In the genomic region with DNA sequence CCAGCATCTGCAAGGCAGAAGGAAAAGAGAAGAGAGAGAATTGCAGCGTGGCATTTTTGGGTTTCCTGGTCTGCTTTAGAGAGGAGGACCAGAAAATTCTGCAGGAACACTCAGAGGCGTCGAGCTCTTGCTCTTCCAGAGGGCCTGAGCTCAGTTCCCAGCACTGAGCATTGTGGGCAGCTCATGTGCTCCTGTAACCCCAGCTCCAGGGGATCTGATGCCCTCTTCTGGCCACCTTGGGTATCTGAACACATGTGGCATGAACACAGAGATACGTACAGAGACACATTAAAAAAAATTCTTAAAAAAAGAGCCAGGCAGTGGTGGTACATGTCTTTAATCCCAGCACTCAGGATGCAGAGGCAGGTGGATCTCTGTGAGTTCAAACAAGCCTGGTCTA, we compare ENCODE assay signal across 15 mouse cellular contexts.
"Had no signal": no experiment of that assay in that cellular context is flagged by ENCODE, and none has a peak within 500 bp of the region (broad histone marks: within the 10 kb centered on the region; RNA-seq: fewer than 3 reads in every experiment).

No protein-coding gene starts in this region.

- H3K4me3 ChIP-seq: kidney, embryonic 15.5 days; limb, embryonic 12.5 days; lung, embryonic 15.5 days; megakaryocyte, embryonic 14.5 days; midbrain, embryonic 13.5 days; myocyte; neural tube, embryonic 15.5 days had no signal

- H3K27me3 ChIP-seq: kidney, embryonic 15.5 days; limb, embryonic 12.5 days; lung, embryonic 15.5 days; midbrain, embryonic 13.5 days had no signal

- H3K4me1 ChIP-seq: kidney, embryonic 15.5 days; lung, embryonic 15.5 days; neural tube, embryonic 15.5 days had no signal

- DNase-seq: kidney, adult 2 months; kidney, postnatal 25 days; layer of hippocampus, adult 9-11 months; lung, postnatal 14 days; right cerebral cortex, adult 18-20 months; right cerebral cortex, postnatal 25 days; thymus, postnatal 36 days had no signal

- H3K4me2 ChIP-seq: kidney, embryonic 15.5 days; limb, embryonic 12.5 days; lung, embryonic 15.5 days; midbrain, embryonic 13.5 days; neural tube, embryonic 15.5 days had no signal

- H3K9ac ChIP-seq: kidney, embryonic 15.5 days; limb, embryonic 12.5 days; lung, embryonic 15.5 days; midbrain, embryonic 13.5 days; neural tube, embryonic 15.5 days had no signal

- H3K9me3 ChIP-seq: limb, embryonic 12.5 days; lung, embryonic 15.5 days; midbrain, embryonic 13.5 days; neural tube, embryonic 15.5 days had no signal

- H3K36me3 ChIP-seq: kidney, embryonic 15.5 days; limb, embryonic 12.5 days; lung, embryonic 15.5 days; midbrain, embryonic 13.5 days; neural tube, embryonic 15.5 days had no signal

- H3K27ac ChIP-seq: kidney, embryonic 15.5 days; limb, embryonic 12.5 days; lung, embryonic 15.5 days; macrophage; midbrain, embryonic 13.5 days; neural tube, embryonic 15.5 days had no signal

- ATAC-seq: midbrain, embryonic 13.5 days had no signal
